Mouse (Mus musculus): ENCODE measurements around the gene Asb8. TPM values are rescaled to one million over a fixed set of nuclear protein-coding genes. Genes with fewer than 3 reads are reported as not detected.
A peak's percentile ranks its signal among the peaks of the same experiment; 100 is the strongest.

Gene Asb8
- polyA plus RNA-seq, 1 experiment, result 60.1 TPM

- DNase-seq (ENCODE audit: low read depth), result no peak
Observed at GRCm38 (mm10) chr15:98172113-98172512, 6.7 kb upstream of the Asb8 start.

DNA sequence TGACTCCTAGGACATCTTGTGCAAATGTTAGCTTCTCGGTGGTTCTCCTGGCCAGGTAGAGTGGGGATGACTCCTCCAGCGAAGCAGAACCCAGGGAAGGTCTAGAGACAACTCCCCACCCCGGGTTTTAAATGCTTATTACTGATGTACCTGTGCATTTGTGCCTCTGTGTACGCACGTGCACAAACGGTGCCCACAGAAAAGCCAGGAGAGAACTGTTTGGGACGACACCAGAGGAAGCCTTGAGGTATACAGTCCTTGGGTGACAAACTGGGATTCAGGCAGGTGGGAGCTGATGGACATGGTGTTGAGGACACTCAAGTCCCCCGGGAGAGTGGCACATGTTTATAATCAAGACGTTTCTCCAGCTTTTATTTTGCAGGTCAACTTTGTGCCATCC lies 5.5 kb upstream of the Asb8 start:
- no peak for TF ChIP-seq POLR2A (IDR thresholded peaks at IDR 0.05; ENCODE audit: borderline replicate concordance, extremely low read depth, insufficient read depth, insufficient read length, poor library complexity, severe bottlenecking)
- TF ChIP-seq CTCF (IDR thresholded peaks at IDR 0.05; ENCODE audit: borderline replicate concordance, extremely low read depth, insufficient read depth, insufficient read length), result no peak

More at GRCm38 (mm10) chr15:98172113-98172512, 6.7 kb upstream of the Asb8 start:
- TF ChIP-seq CTCF (IDR thresholded peaks at IDR 0.05; ENCODE audit: borderline replicate concordance, extremely low read depth, insufficient read depth, insufficient read length) (no peak), POLR2A (IDR thresholded peaks at IDR 0.05; ENCODE audit: borderline replicate concordance, extremely low read depth, insufficient read depth, insufficient read length, poor library complexity, severe bottlenecking) (no peak)

DNA sequence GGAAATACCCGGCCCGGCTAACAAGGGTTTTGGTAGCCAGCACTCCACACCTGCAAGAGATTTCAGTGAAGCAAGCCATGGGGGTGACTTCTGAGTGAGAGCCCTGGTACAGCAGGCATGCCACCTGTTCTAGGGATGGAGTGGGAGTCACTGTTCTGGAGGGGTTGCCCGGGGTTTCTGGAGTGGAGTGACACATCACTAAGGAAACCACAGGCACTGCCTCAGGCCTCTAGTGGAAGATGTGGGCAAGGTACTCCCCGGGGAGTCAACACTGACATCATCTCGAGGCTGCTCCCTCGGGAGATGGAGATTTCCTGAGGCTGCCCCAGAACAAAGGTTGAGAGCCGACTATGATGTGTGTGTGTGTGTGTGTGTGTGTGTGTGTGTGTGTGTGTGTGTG lies 4.9 kb upstream of the Asb8 start:
- DNase-seq (ENCODE audit: low read depth), result peak; percentile 50
- TF ChIP-seq POLR2A (IDR thresholded peaks at IDR 0.05; ENCODE audit: borderline replicate concordance, extremely low read depth, insufficient read depth, insufficient read length, poor library complexity, severe bottlenecking) (no peak), CTCF (IDR thresholded peaks at IDR 0.05; ENCODE audit: borderline replicate concordance, extremely low read depth, insufficient read depth, insufficient read length) (no peak)

More for the DNA sequence above, 5.5 kb upstream of the Asb8 start:
- DNase-seq (ENCODE audit: low read depth), result no peak

- no peak for TF ChIP-seq CTCF (IDR thresholded peaks at IDR 0.05; ENCODE audit: borderline replicate concordance, extremely low read depth, insufficient read depth, insufficient read length)
- TF ChIP-seq POLR2A (IDR thresholded peaks at IDR 0.05; ENCODE audit: borderline replicate concordance, extremely low read depth, insufficient read depth, insufficient read length, poor library complexity, severe bottlenecking), result no peak
Observed at GRCm38 (mm10) chr15:98168622-98169004, 3.2 kb upstream of the Asb8 start.

DNA sequence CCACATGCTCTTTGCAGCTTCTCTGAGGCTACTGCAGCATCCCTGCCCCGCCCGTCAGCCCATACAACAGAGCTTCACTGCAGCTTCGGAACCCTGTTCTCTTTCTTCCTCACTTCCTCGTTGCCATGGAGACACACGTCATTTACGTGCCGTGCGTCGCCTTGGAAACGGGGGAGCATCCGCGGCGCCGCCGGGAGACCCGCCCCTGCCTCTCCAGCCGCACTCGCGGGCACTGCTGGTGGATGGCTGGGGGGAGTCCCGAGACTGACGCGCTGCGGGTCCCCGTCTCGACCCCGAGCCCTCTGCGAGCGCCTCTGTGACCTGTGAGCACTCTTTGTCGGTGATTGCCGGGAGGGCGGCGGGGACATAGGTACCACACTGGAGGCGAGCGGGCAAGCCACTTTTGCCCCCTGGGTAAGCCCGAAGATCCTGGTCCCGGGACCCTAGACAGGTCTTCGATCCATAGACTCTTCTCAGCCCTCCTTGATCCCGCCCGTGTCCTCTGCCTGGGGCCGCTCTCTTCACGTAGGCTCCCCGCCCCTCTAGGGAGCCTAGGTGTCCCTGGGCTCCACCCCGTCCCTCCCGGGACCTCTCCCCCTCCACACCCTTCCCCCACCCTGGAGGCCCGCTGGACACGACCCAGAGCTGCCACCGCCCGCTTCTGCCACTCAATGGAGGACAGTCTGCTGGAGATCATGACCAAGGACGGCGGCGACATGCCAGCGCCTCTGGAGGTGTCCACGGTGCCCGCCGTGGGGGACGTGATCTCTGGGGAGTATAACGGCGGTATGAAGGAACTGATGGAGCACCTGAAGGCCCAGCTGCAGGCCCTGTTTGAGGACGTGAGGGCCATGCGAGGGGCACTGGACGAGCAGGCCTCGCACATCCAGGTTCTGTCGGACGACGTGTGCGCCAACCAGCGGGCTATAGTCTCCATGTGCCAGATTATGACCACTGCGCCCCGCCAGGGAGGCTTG lies 2.5 kb upstream of the Asb8 start:
- TF ChIP-seq CTCF (IDR thresholded peaks at IDR 0.05; ENCODE audit: borderline replicate concordance, extremely low read depth, insufficient read depth, insufficient read length) (no peak), POLR2A (IDR thresholded peaks at IDR 0.05; ENCODE audit: borderline replicate concordance, extremely low read depth, insufficient read depth, insufficient read length, poor library complexity, severe bottlenecking) (peak; percentile 71; the same call in 1 of the 2 replicates)

More at GRCm38 (mm10) chr15:98168622-98169004, 3.2 kb upstream of the Asb8 start:
- DNase-seq (ENCODE audit: low read depth), result no peak

DNA sequence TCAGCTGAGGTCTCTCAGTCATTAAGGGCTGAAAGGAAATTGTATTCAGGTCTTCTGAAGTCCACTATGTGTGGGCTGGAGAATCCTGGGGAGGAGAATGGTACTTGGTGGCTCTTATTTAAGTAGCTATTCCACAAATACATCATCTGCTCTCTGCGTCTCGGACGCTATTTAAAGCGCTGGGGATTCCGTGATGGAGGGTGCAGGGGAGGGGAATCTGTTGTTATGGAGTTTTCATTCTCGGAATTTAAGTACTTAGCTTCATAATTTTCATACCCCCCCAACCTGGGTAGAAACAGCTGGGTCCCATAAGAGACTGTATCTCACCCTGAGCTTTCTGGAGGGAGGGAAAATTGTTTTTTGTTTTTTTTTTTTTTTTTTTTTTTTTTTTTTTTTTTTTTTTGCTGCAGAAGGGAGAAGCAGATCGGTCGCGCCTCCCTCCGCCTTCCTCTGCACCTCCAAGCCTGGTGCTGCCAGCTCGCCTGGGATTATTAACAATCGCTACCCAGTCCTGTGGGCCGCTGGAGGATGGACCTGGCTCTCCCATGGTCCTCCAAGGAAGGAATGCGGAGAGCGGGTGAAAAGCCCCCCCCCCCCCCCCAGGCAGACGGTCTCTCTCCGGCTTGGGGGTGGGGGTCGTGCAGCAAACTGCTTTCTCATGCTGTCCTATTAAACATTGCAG lies 1.7 kb upstream of the Asb8 start, which contains the start of gene Ccdc184:
TSS of gene Ccdc184 (plus strand) at position 196 of the 682 bp plus-strand sequence.
- TF ChIP-seq CTCF (IDR thresholded peaks at IDR 0.05; ENCODE audit: borderline replicate concordance, extremely low read depth, insufficient read depth, insufficient read length), result no peak
- TF ChIP-seq POLR2A (IDR thresholded peaks at IDR 0.05; ENCODE audit: borderline replicate concordance, extremely low read depth, insufficient read depth, insufficient read length, poor library complexity, severe bottlenecking), result no peak
- peak; percentile 66 for DNase-seq (ENCODE audit: low read depth)

More for the DNA sequence above, 2.5 kb upstream of the Asb8 start:
- peak; percentile 98 for DNase-seq (ENCODE audit: low read depth)

DNA sequence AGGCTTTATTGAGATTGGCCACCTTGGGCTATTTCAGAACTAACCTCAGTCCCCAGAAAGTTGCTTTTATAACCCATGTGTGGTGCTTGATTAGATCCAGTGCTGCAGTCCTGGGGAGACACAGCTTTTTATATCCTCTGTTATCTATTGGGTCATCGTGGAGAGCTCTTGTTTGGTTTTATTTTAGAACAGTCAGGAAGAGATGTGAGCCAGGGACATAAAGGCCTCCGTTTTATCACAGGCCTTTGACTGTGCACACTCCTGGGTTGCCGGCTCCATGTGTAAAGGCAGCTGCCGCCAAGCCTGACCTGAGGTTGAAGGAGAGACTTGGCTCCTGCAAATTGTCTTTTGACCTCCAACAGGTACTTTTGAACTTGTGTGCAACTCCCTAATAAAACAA lies 2.9 kb downstream of the Asb8 start:
- no peak for DNase-seq (ENCODE audit: low read depth)

DNA sequence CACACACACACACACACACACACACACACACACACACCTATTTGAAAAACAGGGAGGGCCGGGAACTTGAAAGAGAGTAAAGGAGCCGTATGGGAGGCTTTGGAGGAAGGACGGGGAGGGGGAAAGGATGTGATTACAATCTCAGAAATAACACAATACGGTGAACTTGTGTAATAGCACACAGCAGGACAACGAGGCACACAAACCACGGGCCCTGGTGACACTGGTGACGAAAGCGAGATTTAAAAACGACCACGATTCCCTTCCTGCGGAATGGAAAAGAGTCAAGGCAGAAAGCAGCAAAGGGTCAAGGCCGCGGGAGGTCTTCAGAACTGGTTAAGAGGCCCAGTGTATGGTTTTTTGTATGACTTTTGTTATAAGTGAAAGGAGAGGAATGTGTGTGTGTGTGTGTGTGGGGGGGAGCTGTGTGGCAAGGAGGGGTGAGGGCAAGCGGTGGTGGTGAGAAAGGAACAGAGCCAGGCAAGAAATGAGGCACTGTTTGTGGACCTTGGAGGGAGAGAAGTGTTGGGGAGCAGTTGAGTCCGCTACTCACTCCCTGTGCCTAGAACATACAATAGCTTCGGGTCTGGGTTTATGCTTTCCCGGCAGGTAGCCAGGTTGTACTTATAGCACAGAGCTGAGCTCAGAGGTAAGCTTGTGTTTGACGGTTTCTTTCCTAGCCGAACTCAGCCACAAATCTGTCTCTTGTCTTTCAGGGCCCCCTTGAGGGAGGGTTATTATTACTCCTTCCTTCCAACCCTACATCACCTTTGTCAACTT lies 4.2 kb downstream of the Asb8 start:
- DNase-seq (ENCODE audit: low read depth), result no peak
- TF ChIP-seq CTCF (IDR thresholded peaks at IDR 0.05; ENCODE audit: borderline replicate concordance, extremely low read depth, insufficient read depth, insufficient read length) (no peak), POLR2A (IDR thresholded peaks at IDR 0.05; ENCODE audit: borderline replicate concordance, extremely low read depth, insufficient read depth, insufficient read length, poor library complexity, severe bottlenecking) (no peak)

More for the DNA sequence above, 2.9 kb downstream of the Asb8 start:
- TF ChIP-seq CTCF (IDR thresholded peaks at IDR 0.05; ENCODE audit: borderline replicate concordance, extremely low read depth, insufficient read depth, insufficient read length) (no peak), POLR2A (IDR thresholded peaks at IDR 0.05; ENCODE audit: borderline replicate concordance, extremely low read depth, insufficient read depth, insufficient read length, poor library complexity, severe bottlenecking) (no peak)

DNA sequence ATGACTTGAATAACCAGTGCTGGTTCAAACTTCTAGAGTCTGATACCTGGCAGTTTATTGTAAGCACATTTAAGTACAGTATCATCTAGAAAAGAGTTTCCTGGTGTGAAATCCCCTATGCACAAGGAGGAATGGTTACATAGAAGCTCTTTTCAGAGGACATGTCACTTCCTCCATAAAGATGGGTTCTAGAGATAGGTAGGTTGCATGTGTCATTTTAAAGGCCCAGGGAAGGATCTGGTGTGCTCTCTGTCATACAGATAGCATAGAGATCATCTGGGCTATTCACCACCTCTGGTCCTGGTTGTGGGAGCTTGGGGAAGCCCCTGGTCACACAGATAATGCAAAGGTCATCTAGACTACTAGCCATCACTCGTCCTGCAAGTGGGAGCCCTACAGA lies 8.2 kb downstream of the Asb8 start:
- TF ChIP-seq POLR2A (IDR thresholded peaks at IDR 0.05; ENCODE audit: borderline replicate concordance, extremely low read depth, insufficient read depth, insufficient read length, poor library complexity, severe bottlenecking) (no peak), CTCF (IDR thresholded peaks at IDR 0.05; ENCODE audit: borderline replicate concordance, extremely low read depth, insufficient read depth, insufficient read length) (no peak)
- no peak for DNase-seq (ENCODE audit: low read depth)

- no peak for TF ChIP-seq POLR2A (IDR thresholded peaks at IDR 0.05; ENCODE audit: borderline replicate concordance, extremely low read depth, insufficient read depth, insufficient read length, poor library complexity, severe bottlenecking)
- TF ChIP-seq CTCF (IDR thresholded peaks at IDR 0.05; ENCODE audit: borderline replicate concordance, extremely low read depth, insufficient read depth, insufficient read length), result no peak
- DNase-seq (ENCODE audit: low read depth), result no peak
Observed at GRCm38 (mm10) chr15:98155944-98156343, 9.5 kb downstream of the Asb8 start.

Data from brain, embryonic 14.5 days (tissue).